Mouse (Mus musculus): ENCODE measurements around the gene Golga1. TPM values are rescaled to one million over a fixed set of nuclear protein-coding genes. Genes with fewer than 3 reads are reported as not detected.

Golga1 gene
- polyA plus RNA-seq, 1 experiment = 16.5 TPM

DNA sequence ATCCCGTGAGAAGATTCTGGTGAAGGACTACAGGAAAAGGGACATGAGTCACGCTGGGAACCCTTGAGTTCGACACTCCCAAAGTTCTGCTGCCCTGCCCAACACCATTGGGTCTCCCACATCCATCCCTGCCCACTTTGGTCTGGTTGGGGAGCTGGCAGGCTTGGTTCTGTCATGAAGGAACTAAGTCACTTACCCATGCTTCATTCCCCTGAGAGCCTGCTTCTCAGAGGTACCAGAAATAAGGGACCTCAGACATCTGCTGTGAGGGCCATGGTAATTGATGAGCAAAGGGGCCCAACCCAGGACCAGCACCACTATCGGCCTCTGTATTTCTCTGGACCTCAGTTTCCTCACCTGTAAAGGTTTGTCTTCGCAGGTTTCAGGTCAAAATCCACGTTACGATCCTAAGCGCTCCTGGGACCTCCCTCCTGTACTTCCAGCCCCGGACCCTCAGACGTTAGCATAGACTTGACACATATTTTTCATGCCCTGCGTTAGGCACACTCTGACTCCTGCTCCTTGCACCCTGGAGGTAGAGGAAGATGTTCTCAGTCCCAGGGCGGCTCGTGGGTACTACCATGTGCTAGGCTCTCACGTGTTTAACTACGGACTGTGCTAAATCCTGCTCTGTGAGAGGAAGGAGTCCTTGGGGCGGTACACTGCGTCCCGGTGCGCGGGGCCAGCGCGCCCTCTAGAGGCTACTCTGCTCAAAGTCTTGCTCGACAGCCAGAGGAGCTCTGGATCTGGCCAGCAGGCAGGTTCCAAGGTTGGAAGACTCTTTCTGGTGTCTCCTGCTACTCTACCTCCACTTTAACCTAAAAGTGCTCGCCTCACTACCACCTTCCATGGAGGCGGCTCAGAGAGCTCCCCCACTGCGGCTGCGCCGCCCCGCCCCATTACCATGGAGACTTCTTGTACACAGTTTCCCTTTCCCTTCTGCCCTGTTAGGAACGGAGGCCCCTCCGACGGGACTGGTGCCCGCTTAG, 67.7 kb downstream of the Golga1 start, which contains the start of gene Wdr38:
TSS of gene Wdr38 (plus strand) at position 91 of the 989 bp plus-strand sequence.
- Histone ChIP-seq H3K4me3 (replicated peaks; ENCODE audit: control insufficient read depth, low read depth, low read length) (peak within 1 kb of the TSS; percentile 71), H3K27ac (ENCODE audit: control insufficient read depth, insufficient read depth, low read depth, low read length, poor library complexity) (no peak within 1 kb of the TSS), H3K4me1 (ENCODE audit: control insufficient read depth, insufficient read depth, low read length) (no peaks in the 10 kb centered on the region; the same call in 1 of the 2 replicates)
- 11% methylated on average over 33 of the region's 33 CpGs for WGBS
- peak; percentile 34; the same call in 1 of the 2 replicates for TF ChIP-seq POLR2A (IDR thresholded peaks at IDR 0.05; ENCODE audit: borderline replicate concordance, control insufficient read depth, low read depth, low read length)
- TF ChIP-seq CTCF (IDR thresholded peaks at IDR 0.05; ENCODE audit: control insufficient read depth, insufficient read depth, low read length) = peak; percentile 91

GRCm38 (mm10) chr2:38992452-38992851, 72.9 kb downstream of the Golga1 start:
- peaks cover 2% of the 10 kb centered on the region; the same call in 1 of the 2 replicates for H3K4me1 ChIP-seq (ENCODE audit: control insufficient read depth, insufficient read depth, low read length)
- TF ChIP-seq POLR2A (IDR thresholded peaks at IDR 0.05; ENCODE audit: borderline replicate concordance, control insufficient read depth, low read depth, low read length) (no peak), CTCF (IDR thresholded peaks at IDR 0.05; ENCODE audit: control insufficient read depth, insufficient read depth, low read length) (no peak)
- H3K27ac ChIP-seq (ENCODE audit: control insufficient read depth, insufficient read depth, low read depth, low read length, poor library complexity) = no peak overlapping the region
- no peak overlapping the region for H3K4me3 ChIP-seq (replicated peaks; ENCODE audit: control insufficient read depth, low read depth, low read length)
- 75% methylated on average over 4 of the region's 4 CpGs for WGBS

- Histone ChIP-seq H3K4me3 (replicated peaks; ENCODE audit: control insufficient read depth, low read depth, low read length) (no peak overlapping the region), H3K4me1 (ENCODE audit: control insufficient read depth, insufficient read depth, low read length) (peaks cover 2% of the 10 kb centered on the region; the same call in 1 of the 2 replicates), H3K27ac (ENCODE audit: control insufficient read depth, insufficient read depth, low read depth, low read length, poor library complexity) (no peak overlapping the region)
- TF ChIP-seq POLR2A (IDR thresholded peaks at IDR 0.05; ENCODE audit: borderline replicate concordance, control insufficient read depth, low read depth, low read length) = no peak
- no peak for TF ChIP-seq CTCF (IDR thresholded peaks at IDR 0.05; ENCODE audit: control insufficient read depth, insufficient read depth, low read length)
- 59% methylated on average over 4 of the region's 4 CpGs for WGBS
These were observed 73.3 kb downstream of the Golga1 start for GRCm38 (mm10) chr2:38992004-38992403.

DNA sequence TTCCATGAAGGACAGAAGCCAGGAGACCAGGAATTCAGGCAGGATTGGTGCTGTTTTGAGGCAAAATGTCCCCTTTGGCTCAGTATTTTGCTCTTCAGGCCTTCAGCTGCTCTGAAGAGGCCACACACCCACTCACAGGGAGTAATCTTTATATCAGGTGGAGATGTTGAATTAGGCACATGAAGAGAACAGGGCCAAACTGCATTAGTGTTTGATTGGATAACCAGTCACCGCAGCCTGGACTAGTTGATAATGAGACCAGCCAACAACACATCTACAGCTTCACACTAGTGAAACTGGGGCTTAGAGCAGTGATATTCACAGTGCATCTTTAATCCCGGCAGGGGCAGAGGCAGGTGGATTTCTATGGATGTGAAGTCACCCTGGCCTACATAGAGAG, 76.4 kb downstream of the Golga1 start:
- 72% methylated on average over 2 of the region's 2 CpGs for WGBS
- H3K27ac ChIP-seq (ENCODE audit: control insufficient read depth, insufficient read depth, low read depth, low read length, poor library complexity) = no peak overlapping the region

GRCm38 (mm10) chr2:38987803-38988510, 77.4 kb downstream of the Golga1 start:
- H3K27ac ChIP-seq (ENCODE audit: control insufficient read depth, insufficient read depth, low read depth, low read length, poor library complexity) = no peak overlapping the region
- no peak overlapping the region for H3K4me3 ChIP-seq (replicated peaks; ENCODE audit: control insufficient read depth, low read depth, low read length)
- WGBS = 48% methylated on average over 6 of the region's 6 CpGs
- H3K4me1 ChIP-seq (ENCODE audit: control insufficient read depth, insufficient read depth, low read length) = peaks cover 2% of the 10 kb centered on the region; the same call in 1 of the 2 replicates
- TF ChIP-seq CTCF (IDR thresholded peaks at IDR 0.05; ENCODE audit: control insufficient read depth, insufficient read depth, low read length) (no peak), POLR2A (IDR thresholded peaks at IDR 0.05; ENCODE audit: borderline replicate concordance, control insufficient read depth, low read depth, low read length) (no peak)

More for the DNA sequence above, 76.4 kb downstream of the Golga1 start:
- H3K4me3 ChIP-seq (replicated peaks; ENCODE audit: control insufficient read depth, low read depth, low read length) = no peak overlapping the region
- TF ChIP-seq CTCF (IDR thresholded peaks at IDR 0.05; ENCODE audit: control insufficient read depth, insufficient read depth, low read length) (no peak), POLR2A (IDR thresholded peaks at IDR 0.05; ENCODE audit: borderline replicate concordance, control insufficient read depth, low read depth, low read length) (no peak)
- peaks cover 2% of the 10 kb centered on the region; the same call in 1 of the 2 replicates for H3K4me1 ChIP-seq (ENCODE audit: control insufficient read depth, insufficient read depth, low read length)

DNA sequence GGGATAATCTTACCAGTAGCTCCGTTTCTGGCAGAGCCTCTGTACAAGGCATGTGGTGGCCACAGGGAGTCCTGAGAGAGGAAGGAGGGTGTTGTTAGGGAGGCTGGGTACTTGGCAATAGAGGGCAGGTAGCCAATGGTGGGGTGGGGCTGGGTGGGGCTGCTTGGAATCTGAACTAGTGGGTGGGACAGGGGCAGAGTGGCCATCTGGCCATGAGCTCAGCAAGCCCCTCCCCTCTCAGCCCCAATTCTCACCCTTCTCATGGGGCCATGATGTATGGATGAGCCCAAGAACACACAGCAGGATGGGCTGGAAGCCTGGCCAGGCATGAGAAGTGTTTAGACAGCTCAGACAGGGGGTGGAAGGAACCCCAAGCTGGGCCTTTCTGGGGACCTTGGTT, 78.0 kb downstream of the Golga1 start:
- TF ChIP-seq POLR2A (IDR thresholded peaks at IDR 0.05; ENCODE audit: borderline replicate concordance, control insufficient read depth, low read depth, low read length) (no peak), CTCF (IDR thresholded peaks at IDR 0.05; ENCODE audit: control insufficient read depth, insufficient read depth, low read length) (no peak)
- Histone ChIP-seq H3K4me3 (replicated peaks; ENCODE audit: control insufficient read depth, low read depth, low read length) (no peak overlapping the region), H3K27ac (ENCODE audit: control insufficient read depth, insufficient read depth, low read depth, low read length, poor library complexity) (no peak overlapping the region), H3K4me1 (ENCODE audit: control insufficient read depth, insufficient read depth, low read length) (peaks cover 2% of the 10 kb centered on the region; the same call in 1 of the 2 replicates)
- WGBS = 54% methylated on average over 1 of the region's 1 CpGs

DNA sequence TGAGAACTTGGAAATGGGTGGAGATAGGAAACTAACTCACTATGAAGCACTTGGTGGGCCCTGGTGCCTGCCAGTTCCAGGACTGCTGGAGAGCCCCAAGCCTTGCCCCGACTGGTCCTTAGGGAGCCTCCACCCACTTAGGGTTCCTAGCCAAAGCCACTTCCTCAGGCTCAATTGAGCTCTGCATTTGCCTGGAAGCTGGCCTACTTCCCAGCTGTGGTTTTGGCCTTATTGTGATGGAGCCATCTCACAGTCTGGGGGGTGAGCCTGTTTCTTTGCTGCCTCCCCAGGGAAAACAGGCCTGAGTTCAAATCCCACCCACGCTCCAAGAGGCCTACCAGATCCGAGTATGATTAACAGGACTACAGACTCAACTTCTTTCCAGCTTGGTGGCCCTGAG, 78.8 kb downstream of the Golga1 start:
- 56% methylated on average over 3 of the region's 3 CpGs for WGBS
- TF ChIP-seq CTCF (IDR thresholded peaks at IDR 0.05; ENCODE audit: control insufficient read depth, insufficient read depth, low read length) = no peak
- TF ChIP-seq POLR2A (IDR thresholded peaks at IDR 0.05; ENCODE audit: borderline replicate concordance, control insufficient read depth, low read depth, low read length) = no peak
- Histone ChIP-seq H3K4me3 (replicated peaks; ENCODE audit: control insufficient read depth, low read depth, low read length) (no peak overlapping the region), H3K27ac (ENCODE audit: control insufficient read depth, insufficient read depth, low read depth, low read length, poor library complexity) (no peak overlapping the region), H3K4me1 (ENCODE audit: control insufficient read depth, insufficient read depth, low read length) (peaks cover 2% of the 10 kb centered on the region; the same call in 1 of the 2 replicates)

DNA sequence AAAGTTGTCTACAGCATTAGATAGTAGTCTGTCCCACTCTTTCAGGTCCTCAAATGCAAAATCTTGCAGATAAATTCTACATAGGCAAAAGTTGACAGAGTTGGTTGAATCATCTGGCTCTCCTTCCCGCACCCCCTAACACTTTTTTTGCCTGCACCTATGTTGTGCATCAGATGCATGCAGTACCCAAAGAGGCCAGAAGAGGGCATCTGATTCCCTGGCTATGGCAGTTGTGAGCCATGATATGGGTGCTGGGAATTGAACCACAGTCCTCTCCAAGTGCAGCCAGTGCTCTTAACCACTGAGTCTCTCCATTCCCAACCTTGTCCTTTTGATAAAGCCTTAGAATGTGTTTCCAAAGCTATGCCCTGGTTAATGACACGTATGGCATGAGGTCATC, 81.9 kb downstream of the Golga1 start:
- H3K27ac ChIP-seq (ENCODE audit: control insufficient read depth, insufficient read depth, low read depth, low read length, poor library complexity) = no peak overlapping the region
- peaks cover 2% of the 10 kb centered on the region; the same call in 1 of the 2 replicates for H3K4me1 ChIP-seq (ENCODE audit: control insufficient read depth, insufficient read depth, low read length)
- no peak overlapping the region for H3K4me3 ChIP-seq (replicated peaks; ENCODE audit: control insufficient read depth, low read depth, low read length)
- WGBS = 94% methylated on average over 2 of the region's 2 CpGs
- TF ChIP-seq POLR2A (IDR thresholded peaks at IDR 0.05; ENCODE audit: borderline replicate concordance, control insufficient read depth, low read depth, low read length) = no peak
- peak; percentile 37 for TF ChIP-seq CTCF (IDR thresholded peaks at IDR 0.05; ENCODE audit: control insufficient read depth, insufficient read depth, low read length)

Data from bone marrow, adult 2 months (tissue).